Mouse (Mus musculus): Measurements from ENCODE around the gene Chd5. TPM values are rescaled to one million over a fixed set of nuclear protein-coding genes. Genes with fewer than 3 reads are reported as not detected.

Chd5 gene
- polyA plus RNA-seq, 1 experiment from 2014 or later: 0.07 TPM

GRCm38 (mm10) chr4:152317631-152318033 is 20.8 kb upstream of the Chd5 start:
- no peak for DNase-seq (ENCODE audit: low spot score)

DNA sequence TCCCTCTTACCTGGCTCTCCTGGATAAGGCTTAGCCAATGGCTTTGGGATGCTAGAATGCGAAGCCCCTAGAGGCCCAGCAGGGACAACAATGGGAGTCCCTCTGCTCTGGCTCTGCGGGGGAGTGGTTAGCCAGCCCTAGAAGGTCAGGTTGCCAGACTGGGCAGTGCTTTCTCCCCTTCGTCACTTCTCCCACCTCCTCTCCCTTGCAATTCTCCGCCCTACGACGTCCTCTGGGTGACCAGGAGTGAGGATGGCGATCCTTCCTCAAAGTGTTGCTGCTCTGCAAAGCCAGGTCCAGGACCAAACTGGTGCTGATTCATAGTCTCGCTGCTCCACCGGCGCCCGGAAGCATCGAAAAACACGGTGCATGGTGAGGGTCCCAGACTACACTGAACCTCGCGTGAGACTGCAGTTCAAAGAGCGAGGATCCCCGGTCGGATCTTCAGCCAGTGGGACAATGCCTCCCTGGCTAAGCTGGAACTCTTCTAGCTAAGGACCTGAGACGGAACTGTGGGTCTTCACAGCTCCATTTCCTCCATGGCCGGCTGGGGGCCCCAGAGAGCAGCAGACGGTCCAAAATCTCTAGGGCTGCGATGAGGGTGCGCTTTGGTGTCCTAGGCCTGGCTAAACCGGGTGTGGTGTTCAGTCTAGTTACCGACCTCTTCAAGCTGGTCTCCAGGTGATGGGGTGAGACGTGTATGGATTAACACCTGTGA is 19.8 kb upstream of the Chd5 start, which contains the start of gene Rnf207:
Gene Rnf207 (minus strand): TSS at position 477 of the 718 bp plus-strand sequence.
- DNase-seq (ENCODE audit: low spot score): peak; percentile 23

GRCm38 (mm10) chr4:152321464-152321863 is 17.0 kb upstream of the Chd5 start:
- DNase-seq (ENCODE audit: low spot score): no peak

DNA sequence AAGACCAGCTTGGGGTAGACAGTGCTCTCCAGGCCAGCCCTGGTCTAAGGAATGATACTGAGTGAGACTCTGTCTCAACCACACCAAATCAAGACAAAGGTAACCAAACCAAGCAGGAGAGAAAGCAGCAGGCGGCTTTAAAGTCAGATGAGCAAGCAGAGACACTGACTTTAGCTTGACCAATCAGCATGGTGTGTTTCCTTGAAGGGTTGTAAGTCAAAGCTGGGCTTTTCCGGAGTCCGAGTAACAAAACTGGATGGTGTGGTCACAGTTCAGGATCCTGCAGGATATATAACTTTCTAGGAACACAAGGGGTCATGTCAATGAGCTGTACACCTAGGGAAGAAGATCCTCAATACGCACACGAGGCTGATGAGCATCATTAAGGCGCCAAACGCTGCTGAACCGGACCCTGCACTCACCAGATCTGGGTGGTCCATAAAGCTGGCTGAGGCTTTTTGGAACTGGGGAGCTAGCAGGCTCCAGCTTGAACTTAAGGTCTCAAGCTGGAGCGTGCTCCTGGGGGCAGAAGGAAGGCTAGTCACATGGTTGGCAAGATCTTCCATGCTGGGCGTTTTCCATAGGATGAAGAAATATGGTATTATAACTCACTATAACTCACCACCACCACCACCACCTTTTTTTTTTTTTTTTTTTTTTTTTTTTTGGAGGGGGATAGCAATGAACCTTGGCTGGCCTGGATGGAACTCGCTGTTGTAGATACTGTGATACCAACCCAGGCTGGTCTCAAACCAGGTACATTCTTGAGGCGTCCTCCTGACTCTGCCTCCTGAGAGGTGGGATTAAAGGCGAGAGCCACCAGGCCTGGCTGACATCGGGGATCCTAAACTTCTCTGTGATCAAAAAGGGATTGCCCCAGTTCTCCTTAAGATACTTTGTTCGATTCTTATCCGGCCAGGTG is 13.5 kb upstream of the Chd5 start:
- no peak for DNase-seq (ENCODE audit: low spot score)

DNA sequence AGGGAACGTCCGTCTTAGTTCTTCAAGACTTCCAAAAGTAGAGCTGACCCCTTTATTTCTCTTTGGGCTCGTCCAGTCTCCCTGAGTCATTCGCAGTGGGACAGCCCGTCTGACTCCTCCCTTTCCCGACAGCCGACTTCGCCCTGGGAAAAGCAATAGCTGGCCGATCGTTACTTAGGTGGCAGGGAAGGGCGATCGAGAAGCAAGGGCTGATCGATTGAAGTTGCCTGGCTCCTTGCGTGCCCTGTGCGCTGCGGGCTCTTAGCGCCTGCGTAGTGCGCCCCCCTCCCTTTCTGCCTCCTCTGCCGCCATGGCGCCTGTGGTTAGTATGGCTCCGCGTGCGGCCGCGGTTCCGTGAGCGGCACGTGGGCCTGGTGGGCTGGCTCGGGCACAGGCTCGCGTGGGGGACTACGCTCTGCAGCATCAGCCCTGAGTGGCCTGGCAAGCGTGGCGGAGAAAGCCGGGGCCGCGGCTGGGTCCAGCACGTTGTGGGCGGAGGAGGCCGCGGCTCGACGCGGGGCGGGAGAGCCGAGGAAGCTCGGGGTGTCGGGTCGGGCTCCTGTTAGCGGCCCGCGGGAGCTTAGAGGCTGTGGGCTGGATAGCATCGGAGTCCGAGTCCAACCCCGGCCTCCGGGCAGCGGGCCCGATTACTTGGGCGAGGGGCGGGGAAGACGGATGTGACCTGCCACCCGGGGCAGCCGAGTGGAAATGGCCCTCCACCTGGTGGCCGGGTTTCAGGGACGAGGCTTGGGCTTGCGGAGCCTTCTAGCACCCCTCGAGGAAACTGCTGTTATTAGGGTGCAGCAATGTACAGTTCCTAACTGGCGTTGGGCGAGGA is 12.7 kb upstream of the Chd5 start, which contains the start of gene Rpl22:
Gene Rpl22 (plus strand): TSS at position 169 of the 838 bp plus-strand sequence.
- DNase-seq (ENCODE audit: low spot score): peak; percentile 97

DNA sequence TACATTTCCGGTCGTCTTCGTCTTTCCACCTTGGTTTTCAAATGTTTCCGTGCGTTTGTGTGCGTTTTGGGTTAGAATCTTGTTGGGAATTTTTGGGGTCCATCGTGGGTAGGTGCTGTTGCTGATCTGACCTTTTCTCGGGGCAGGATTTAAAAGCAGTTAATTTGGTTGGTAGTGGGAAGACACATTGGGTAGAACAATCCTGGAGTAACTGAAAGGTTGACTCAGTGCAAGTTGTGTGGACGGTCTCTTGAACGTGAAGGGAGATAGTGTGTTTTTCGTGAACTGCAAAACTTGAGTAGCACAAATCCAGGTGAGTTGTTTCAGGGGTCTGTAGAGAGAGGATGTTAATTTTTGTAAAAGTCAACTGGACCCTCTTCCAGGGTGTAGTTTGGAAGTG is 11.9 kb upstream of the Chd5 start:
- no peak for DNase-seq (ENCODE audit: low spot score)

- DNase-seq (ENCODE audit: low spot score): peak; percentile 48
Observed at GRCm38 (mm10) chr4:152328691-152329090, 9.8 kb upstream of the Chd5 start.

- DNase-seq (ENCODE audit: low spot score): peak; percentile 70
Observed at GRCm38 (mm10) chr4:152332952-152333351, 5.5 kb upstream of the Chd5 start.

DNA sequence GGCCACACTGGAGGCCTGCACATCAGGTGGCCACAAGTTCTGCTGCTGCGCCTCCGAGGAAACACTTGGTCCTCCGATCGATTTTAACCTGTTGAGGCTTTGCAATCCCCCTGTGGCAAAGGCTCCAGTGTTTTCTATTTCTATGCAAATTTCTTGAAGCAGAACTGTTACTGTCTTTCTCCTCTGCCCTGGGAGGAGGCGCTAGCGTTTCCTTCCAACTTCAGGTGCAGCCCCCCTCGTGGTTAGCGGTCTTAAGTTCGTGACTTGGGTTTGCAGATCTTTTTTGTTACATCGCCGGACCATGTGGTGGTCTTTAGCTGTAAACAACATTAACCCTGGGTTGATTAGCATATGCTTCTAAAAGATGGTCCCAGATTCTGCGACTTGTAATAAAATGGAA is 4.9 kb upstream of the Chd5 start:
- DNase-seq (ENCODE audit: low spot score): no peak

- DNase-seq (ENCODE audit: low spot score): no peak
Observed at GRCm38 (mm10) chr4:152337772-152338171, 679 bp upstream of the Chd5 start.

GRCm38 (mm10) chr4:152339293-152339790 is 891 bp downstream of the Chd5 start:
- no peak for DNase-seq (ENCODE audit: low spot score)

- peak; percentile 33 for DNase-seq (ENCODE audit: low spot score)
Observed at GRCm38 (mm10) chr4:152340584-152341284, 2.3 kb downstream of the Chd5 start.

DNA sequence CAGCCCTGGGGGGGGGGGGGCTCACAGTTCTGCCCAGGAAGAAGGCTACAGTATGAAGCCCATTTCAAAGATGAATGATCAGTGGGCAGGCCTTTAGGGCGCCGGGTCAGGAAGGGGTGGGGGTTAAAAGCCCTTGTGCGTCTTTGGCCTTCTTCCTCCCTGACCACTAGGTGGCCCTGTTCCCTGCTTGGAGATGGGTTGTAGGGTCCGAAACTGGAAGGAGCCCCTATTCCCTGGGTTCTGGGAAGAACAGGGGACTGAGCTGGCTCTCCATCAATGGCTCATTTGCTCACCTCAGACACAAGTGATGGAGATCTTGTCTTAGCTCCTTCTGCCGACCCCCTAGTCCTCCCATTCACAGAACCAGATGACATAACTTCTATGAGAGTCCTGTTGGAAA is 4.8 kb downstream of the Chd5 start:
- DNase-seq (ENCODE audit: low spot score): no peak

DNA sequence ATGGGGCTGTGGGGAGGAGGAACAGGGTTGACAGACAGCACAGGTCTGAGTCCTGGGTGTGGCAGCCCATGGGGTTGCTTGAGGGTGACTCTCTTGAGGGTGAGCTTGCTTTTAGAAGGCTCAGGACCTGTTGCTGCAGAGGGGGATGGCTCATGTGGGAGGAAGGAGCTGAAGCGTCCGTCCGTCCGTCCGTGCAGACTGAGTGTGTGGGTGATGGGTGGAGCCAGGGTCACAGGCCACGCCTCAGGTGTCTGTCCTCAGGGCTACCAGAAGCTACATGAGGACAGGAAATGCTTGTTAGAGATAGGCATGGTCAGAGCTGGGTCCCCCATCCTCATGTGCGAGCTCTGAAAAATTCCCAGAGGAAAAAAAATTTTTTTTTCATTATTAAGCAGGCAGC is 6.2 kb downstream of the Chd5 start:
- DNase-seq (ENCODE audit: low spot score): no peak

DNA sequence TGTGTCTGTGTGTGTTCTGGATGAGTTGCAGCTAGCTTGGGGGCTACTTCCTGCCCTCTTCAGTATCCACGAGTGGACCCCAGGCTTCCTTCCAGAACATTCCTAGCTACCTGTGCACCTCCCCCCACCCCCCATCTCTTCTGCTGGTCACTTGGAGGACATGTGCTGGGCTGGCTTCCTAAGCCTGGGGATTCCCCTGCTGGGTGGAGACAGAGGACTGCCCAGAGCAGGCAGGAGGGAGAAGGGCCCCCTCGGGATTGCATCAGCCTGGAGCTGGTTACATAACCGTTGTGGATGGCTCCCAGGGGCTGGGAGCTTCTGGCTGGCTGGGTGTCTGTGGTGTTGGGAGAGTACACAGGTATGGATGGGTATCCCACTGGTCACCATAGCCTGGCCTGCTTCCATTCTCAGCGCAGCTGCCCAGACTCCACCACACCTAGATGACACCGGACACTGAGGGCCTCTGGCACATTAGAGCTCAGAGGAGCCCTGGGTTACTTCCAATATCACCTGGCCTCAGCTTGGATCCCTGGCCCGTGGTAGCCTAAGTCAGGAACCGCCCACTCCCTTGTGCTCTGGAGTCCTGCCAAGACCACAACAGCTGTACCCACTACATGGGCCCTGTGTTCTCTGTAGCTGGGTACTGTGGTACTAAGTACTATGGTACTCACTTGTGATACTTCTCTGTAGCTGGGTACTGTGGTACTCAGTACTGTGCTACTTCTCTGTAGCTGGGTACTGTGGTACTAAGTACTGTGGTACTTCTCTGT is 6.9 kb downstream of the Chd5 start:
- DNase-seq (ENCODE audit: low spot score): no peak

GRCm38 (mm10) chr4:152349837-152350381 is 11.5 kb downstream of the Chd5 start:
- no peak for DNase-seq (ENCODE audit: low spot score)

- no peak for DNase-seq (ENCODE audit: low spot score)
Observed at GRCm38 (mm10) chr4:152350722-152351421, 12.4 kb downstream of the Chd5 start.

- no peak for DNase-seq (ENCODE audit: low spot score)
Observed at GRCm38 (mm10) chr4:152351422-152352305, 13.2 kb downstream of the Chd5 start.

All from thymus, postnatal 0 days (tissue).